Mouse (Mus musculus): ENCODE measurements around the gene Dennd2a. TPM values are rescaled to one million over a fixed set of nuclear protein-coding genes. Genes with fewer than 3 reads are reported as not detected.
"Not testable (repeated sequence)": the region's sequence is repeated elsewhere in the genome, so short reads cannot be mapped to it uniquely, and the experiment has no call there.

Gene Dennd2a
- total RNA-seq, 1 experiment from 2014 or later = not detected

GRCm38 (mm10) chr6:39472271-39472670 lies 85.4 kb downstream of the Dennd2a start:
- no peak for ATAC-seq (replicated peaks; ENCODE audit: insufficient number of reproducible peaks, low FRiP score, low TSS enrichment, poor library complexity, severe bottlenecking)

GRCm38 (mm10) chr6:39470076-39470475 lies 87.6 kb downstream of the Dennd2a start:
- no peak for ATAC-seq (replicated peaks; ENCODE audit: insufficient number of reproducible peaks, low FRiP score, low TSS enrichment, poor library complexity, severe bottlenecking)

- ATAC-seq (replicated peaks; ENCODE audit: insufficient number of reproducible peaks, low FRiP score, low TSS enrichment, poor library complexity, severe bottlenecking) = no peak
These were observed 88.2 kb downstream of the Dennd2a start for GRCm38 (mm10) chr6:39469427-39469826.

- ATAC-seq (replicated peaks; ENCODE audit: insufficient number of reproducible peaks, low FRiP score, low TSS enrichment, poor library complexity, severe bottlenecking) = peak; percentile 93
These were observed 94.8 kb downstream of the Dennd2a start for GRCm38 (mm10) chr6:39462621-39463538.

GRCm38 (mm10) chr6:39460040-39460439 lies 97.6 kb downstream of the Dennd2a start:
- ATAC-seq (replicated peaks; ENCODE audit: insufficient number of reproducible peaks, low FRiP score, low TSS enrichment, poor library complexity, severe bottlenecking) = no peak

- no peak for ATAC-seq (replicated peaks; ENCODE audit: insufficient number of reproducible peaks, low FRiP score, low TSS enrichment, poor library complexity, severe bottlenecking)
These were observed 102.1 kb downstream of the Dennd2a start for GRCm38 (mm10) chr6:39455339-39456160.

GRCm38 (mm10) chr6:39454616-39455015 lies 103.1 kb downstream of the Dennd2a start:
- no peak for ATAC-seq (replicated peaks; ENCODE audit: insufficient number of reproducible peaks, low FRiP score, low TSS enrichment, poor library complexity, severe bottlenecking)

- no peak for ATAC-seq (replicated peaks; ENCODE audit: insufficient number of reproducible peaks, low FRiP score, low TSS enrichment, poor library complexity, severe bottlenecking)
These were observed 104.1 kb downstream of the Dennd2a start for GRCm38 (mm10) chr6:39453564-39453963.

GRCm38 (mm10) chr6:39451033-39451432 lies 106.6 kb downstream of the Dennd2a start:
- ATAC-seq (replicated peaks; ENCODE audit: insufficient number of reproducible peaks, low FRiP score, low TSS enrichment, poor library complexity, severe bottlenecking) = no peak

GRCm38 (mm10) chr6:39450580-39450979 lies 107.1 kb downstream of the Dennd2a start:
- ATAC-seq (replicated peaks; ENCODE audit: insufficient number of reproducible peaks, low FRiP score, low TSS enrichment, poor library complexity, severe bottlenecking) = no peak

GRCm38 (mm10) chr6:39447429-39448185 lies 110.1 kb downstream of the Dennd2a start:
- ATAC-seq (replicated peaks; ENCODE audit: insufficient number of reproducible peaks, low FRiP score, low TSS enrichment, poor library complexity, severe bottlenecking) = no peak

- no peak for ATAC-seq (replicated peaks; ENCODE audit: insufficient number of reproducible peaks, low FRiP score, low TSS enrichment, poor library complexity, severe bottlenecking)
These were observed 111.7 kb downstream of the Dennd2a start for GRCm38 (mm10) chr6:39445801-39446572.

GRCm38 (mm10) chr6:39442786-39443287 lies 114.8 kb downstream of the Dennd2a start:
- ATAC-seq (replicated peaks; ENCODE audit: insufficient number of reproducible peaks, low FRiP score, low TSS enrichment, poor library complexity, severe bottlenecking) = no peak

- no peak for ATAC-seq (replicated peaks; ENCODE audit: insufficient number of reproducible peaks, low FRiP score, low TSS enrichment, poor library complexity, severe bottlenecking)
These were observed 117.5 kb downstream of the Dennd2a start for GRCm38 (mm10) chr6:39440207-39440606.

- not testable (repeated sequence) for ATAC-seq (replicated peaks; ENCODE audit: insufficient number of reproducible peaks, low FRiP score, low TSS enrichment, poor library complexity, severe bottlenecking)
These were observed 120.1 kb downstream of the Dennd2a start for GRCm38 (mm10) chr6:39437519-39437918.

GRCm38 (mm10) chr6:39435875-39436274 lies 121.8 kb downstream of the Dennd2a start:
- ATAC-seq (replicated peaks; ENCODE audit: insufficient number of reproducible peaks, low FRiP score, low TSS enrichment, poor library complexity, severe bottlenecking) = no peak

GRCm38 (mm10) chr6:39434886-39435492 lies 122.7 kb downstream of the Dennd2a start:
- ATAC-seq (replicated peaks; ENCODE audit: insufficient number of reproducible peaks, low FRiP score, low TSS enrichment, poor library complexity, severe bottlenecking) = no peak
